Mouse (Mus musculus): Measurements from ENCODE around the gene Sfrp5. TPM values are rescaled to one million over a fixed set of nuclear protein-coding genes. Genes with fewer than 3 reads are reported as not detected.

The Sfrp5 gene
- polyA plus RNA-seq, 1 experiment from 2014 or later = 10.6 TPM

GRCm38 (mm10) chr19:42226451-42226850, 24.4 kb upstream of the Sfrp5 start:
- H3K27ac ChIP-seq = no peak overlapping the region
- 0 out of 2 replicates have a peak, but pooled peaks cover 5% of the 10 kb centered on the region for H3K27me3 ChIP-seq
- H3K4me3 ChIP-seq = no peak overlapping the region
- ATAC-seq (ENCODE audit: insufficient number of reproducible peaks, low FRiP score, low TSS enrichment, low read depth) = no peak
- no peaks in the 10 kb centered on the region for H3K36me3 ChIP-seq
- no peaks in the 10 kb centered on the region for H3K4me1 ChIP-seq
- H3K9ac ChIP-seq = no peak overlapping the region
- no peaks in the 10 kb centered on the region for H3K9me3 ChIP-seq
- H3K4me2 ChIP-seq = no peak overlapping the region
- WGBS = 78% methylated on average over 10 of the region's 10 CpGs

GRCm38 (mm10) chr19:42217374-42217763, 15.3 kb upstream of the Sfrp5 start:
- no peak overlapping the region for H3K27ac ChIP-seq
- ATAC-seq (ENCODE audit: insufficient number of reproducible peaks, low FRiP score, low TSS enrichment, low read depth) = no peak
- no peak overlapping the region for H3K4me2 ChIP-seq
- WGBS = 23% methylated on average over 2 of the region's 2 CpGs
- no peak overlapping the region for H3K4me3 ChIP-seq
- H3K27me3 ChIP-seq = no peaks in the 10 kb centered on the region
- H3K36me3 ChIP-seq = no peaks in the 10 kb centered on the region
- no peaks in the 10 kb centered on the region for H3K4me1 ChIP-seq
- no peaks in the 10 kb centered on the region for H3K9me3 ChIP-seq
- H3K9ac ChIP-seq = no peak overlapping the region

- Histone ChIP-seq H3K27me3 (no peaks in the 10 kb centered on the region), H3K9ac (no peak overlapping the region), H3K36me3 (no peaks in the 10 kb centered on the region), H3K4me1 (no peaks in the 10 kb centered on the region), H3K4me2 (no peak overlapping the region), H3K27ac (no peak overlapping the region), H3K9me3 (no peaks in the 10 kb centered on the region), H3K4me3 (no peak overlapping the region)
- no peak for ATAC-seq (ENCODE audit: insufficient number of reproducible peaks, low FRiP score, low TSS enrichment, low read depth)
- WGBS = 69% methylated on average over 7 of the region's 7 CpGs
Observed at GRCm38 (mm10) chr19:42216699-42217373, 14.8 kb upstream of the Sfrp5 start.

GRCm38 (mm10) chr19:42214601-42215000, 12.5 kb upstream of the Sfrp5 start:
- Histone ChIP-seq H3K27ac (no peak overlapping the region), H3K9ac (no peak overlapping the region), H3K36me3 (no peaks in the 10 kb centered on the region), H3K4me1 (no peaks in the 10 kb centered on the region), H3K4me3 (no peak overlapping the region), H3K4me2 (no peak overlapping the region), H3K9me3 (no peaks in the 10 kb centered on the region), H3K27me3 (0 out of 2 replicates have a peak, but pooled peaks cover 4% of the 10 kb centered on the region)
- no peak for ATAC-seq (ENCODE audit: insufficient number of reproducible peaks, low FRiP score, low TSS enrichment, low read depth)
- WGBS = 71% methylated on average over 2 of the region's 2 CpGs

- Histone ChIP-seq H3K4me1 (no peaks in the 10 kb centered on the region), H3K27me3 (peaks cover 24% of the 10 kb centered on the region; the same call in 1 of the 2 replicates), H3K27ac (no peak overlapping the region), H3K9me3 (no peaks in the 10 kb centered on the region), H3K9ac (no peak overlapping the region), H3K4me2 (no peak overlapping the region), H3K4me3 (no peak overlapping the region), H3K36me3 (no peaks in the 10 kb centered on the region)
- ATAC-seq (ENCODE audit: insufficient number of reproducible peaks, low FRiP score, low TSS enrichment, low read depth) = no peak
- 42% methylated on average over 8 of the region's 8 CpGs for WGBS
Observed at GRCm38 (mm10) chr19:42211936-42212335, 9.9 kb upstream of the Sfrp5 start.

- H3K27me3 ChIP-seq = peaks cover 29% of the 10 kb centered on the region; the same call in 1 of the 2 replicates
- no peak overlapping the region for H3K27ac ChIP-seq
- 58% methylated on average over 6 of the region's 6 CpGs for WGBS
- H3K4me1 ChIP-seq = no peaks in the 10 kb centered on the region
- no peaks in the 10 kb centered on the region for H3K9me3 ChIP-seq
- no peak overlapping the region for H3K9ac ChIP-seq
- no peaks in the 10 kb centered on the region for H3K36me3 ChIP-seq
- no peak for ATAC-seq (ENCODE audit: insufficient number of reproducible peaks, low FRiP score, low TSS enrichment, low read depth)
- no peak overlapping the region for H3K4me2 ChIP-seq
- no peak overlapping the region for H3K4me3 ChIP-seq
Observed at GRCm38 (mm10) chr19:42209976-42210375, 7.9 kb upstream of the Sfrp5 start.

DNA sequence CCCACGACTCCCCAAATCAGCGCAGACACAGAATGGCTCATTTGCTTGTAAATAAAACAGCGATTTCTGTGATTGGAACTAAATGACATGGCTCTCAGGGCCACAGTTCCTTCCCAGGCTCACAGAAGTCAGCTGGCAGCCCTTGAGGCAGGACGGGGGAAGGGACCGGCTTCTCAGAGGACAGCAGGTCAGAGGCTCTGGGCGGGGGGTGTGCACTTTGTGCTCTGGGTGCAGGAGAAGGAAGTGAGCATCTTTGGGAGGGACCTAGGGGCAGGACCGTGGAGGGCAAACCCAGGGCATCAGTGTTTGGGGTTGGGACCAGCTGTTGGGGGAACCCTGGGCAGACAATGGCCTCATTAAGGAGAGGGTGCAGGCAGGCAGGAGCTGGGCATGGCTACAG, 7.4 kb upstream of the Sfrp5 start:
- no peak for ATAC-seq (ENCODE audit: insufficient number of reproducible peaks, low FRiP score, low TSS enrichment, low read depth)

GRCm38 (mm10) chr19:42205201-42205600, 3.1 kb upstream of the Sfrp5 start:
- peaks cover 74% of the 10 kb centered on the region for H3K27me3 ChIP-seq
- no peaks in the 10 kb centered on the region for H3K9me3 ChIP-seq
- no peak overlapping the region for H3K4me3 ChIP-seq
- H3K4me2 ChIP-seq = no peak overlapping the region
- no peaks in the 10 kb centered on the region for H3K36me3 ChIP-seq
- no peak for ATAC-seq (ENCODE audit: insufficient number of reproducible peaks, low FRiP score, low TSS enrichment, low read depth)
- H3K9ac ChIP-seq = no peak overlapping the region
- no peak overlapping the region for H3K27ac ChIP-seq
- 35% methylated on average over 8 of the region's 8 CpGs for WGBS
- peaks cover 19% of the 10 kb centered on the region for H3K4me1 ChIP-seq

More for the DNA sequence above, 7.4 kb upstream of the Sfrp5 start:
- H3K36me3 ChIP-seq = no peaks in the 10 kb centered on the region
- peaks cover 2% of the 10 kb centered on the region for H3K4me1 ChIP-seq
- no peaks in the 10 kb centered on the region for H3K9me3 ChIP-seq
- H3K4me2 ChIP-seq = no peak overlapping the region
- WGBS = 54% methylated on average over 7 of the region's 7 CpGs
- H3K27ac ChIP-seq = no peak overlapping the region
- H3K9ac ChIP-seq = no peak overlapping the region
- no peak overlapping the region for H3K4me3 ChIP-seq
- peaks cover 31% of the 10 kb centered on the region; the same call in 1 of the 2 replicates for H3K27me3 ChIP-seq

DNA sequence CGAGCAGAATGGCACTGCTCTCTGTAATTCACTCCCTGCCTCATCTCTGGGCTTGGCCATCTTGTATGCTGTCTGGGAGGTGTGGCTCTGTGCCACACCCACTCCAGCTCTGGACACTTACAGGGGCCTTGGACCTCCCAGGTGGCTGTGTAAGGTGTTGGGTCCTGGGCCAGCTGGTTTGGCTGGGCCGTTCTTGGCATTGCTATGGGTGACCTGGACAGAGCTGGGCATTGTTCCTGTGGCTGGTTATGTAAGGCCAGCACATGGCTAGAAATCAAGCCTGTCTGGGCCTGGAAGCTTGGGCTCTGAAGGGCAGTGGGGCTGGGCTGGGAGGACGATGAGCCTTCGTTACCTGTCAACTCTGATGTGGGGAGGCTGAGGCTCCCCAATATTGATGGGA, 2.3 kb upstream of the Sfrp5 start:
- H3K27me3 ChIP-seq = peaks cover 75% of the 10 kb centered on the region
- H3K36me3 ChIP-seq = no peaks in the 10 kb centered on the region
- 72% methylated on average over 4 of the region's 4 CpGs for WGBS

GRCm38 (mm10) chr19:42202467-42202866, 415 bp upstream of the Sfrp5 start:
- 43% methylated on average over 8 of the region's 8 CpGs for WGBS
- Histone ChIP-seq H3K9me3 (no peaks in the 10 kb centered on the region), H3K36me3 (no peaks in the 10 kb centered on the region), H3K4me2 (peak overlapping the region; percentile 51; the same call in 1 of the 2 replicates), H3K4me1 (peaks cover 19% of the 10 kb centered on the region), H3K9ac (no peak overlapping the region), H3K27me3 (peaks cover 76% of the 10 kb centered on the region), H3K4me3 (no peak overlapping the region), H3K27ac (no peak overlapping the region)
- ATAC-seq (ENCODE audit: insufficient number of reproducible peaks, low FRiP score, low TSS enrichment, low read depth) = no peak

More for the DNA sequence above, 2.3 kb upstream of the Sfrp5 start:
- H3K9ac ChIP-seq = no peak overlapping the region
- no peak overlapping the region for H3K4me3 ChIP-seq
- no peak overlapping the region for H3K4me2 ChIP-seq
- H3K27ac ChIP-seq = no peak overlapping the region
- ATAC-seq (ENCODE audit: insufficient number of reproducible peaks, low FRiP score, low TSS enrichment, low read depth) = no peak
- H3K4me1 ChIP-seq = peaks cover 19% of the 10 kb centered on the region
- H3K9me3 ChIP-seq = no peaks in the 10 kb centered on the region

DNA sequence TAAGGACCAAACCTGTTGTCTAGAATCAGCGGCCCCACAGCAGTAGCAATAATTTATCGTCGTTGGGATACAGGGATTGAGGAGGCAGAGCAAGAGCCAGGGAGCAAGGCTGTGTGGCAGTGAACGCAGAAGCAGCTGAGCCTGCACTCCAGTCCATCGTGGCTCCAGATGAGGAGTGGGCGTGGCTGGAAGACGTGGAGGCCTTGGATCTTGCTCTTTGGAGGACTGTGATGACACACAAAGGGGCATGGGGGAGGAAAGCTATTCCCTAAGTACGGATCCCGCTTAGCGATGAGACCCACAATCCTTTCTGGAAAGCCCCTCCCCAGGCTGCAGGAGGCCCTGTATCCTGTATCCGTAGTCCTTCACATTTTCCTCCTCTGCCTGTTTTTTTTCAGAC, 4.0 kb downstream of the Sfrp5 start:
- H3K4me3 ChIP-seq = no peak overlapping the region

DNA sequence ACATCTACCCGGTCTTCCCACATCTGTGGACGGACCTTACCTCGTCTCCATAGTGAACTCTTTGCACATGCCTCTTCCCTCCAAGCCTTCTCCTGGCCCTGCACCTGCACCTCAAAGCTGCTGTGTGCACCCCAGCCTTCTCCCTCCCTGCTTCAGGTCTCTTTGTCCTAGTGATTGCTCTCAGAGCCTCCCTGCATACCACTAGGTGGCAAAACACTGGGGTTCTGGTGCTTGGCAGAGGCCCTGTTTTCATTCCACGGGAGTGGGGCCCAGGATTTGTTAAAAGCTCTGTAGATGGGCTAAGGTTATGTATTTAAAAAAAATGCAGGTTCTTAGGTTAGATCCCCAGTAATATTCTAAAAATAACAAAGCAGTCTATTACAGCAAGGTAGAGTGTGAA, 5.0 kb downstream of the Sfrp5 start:
- peaks cover 22% of the 10 kb centered on the region for H3K4me1 ChIP-seq
- WGBS = 64% methylated on average over 4 of the region's 4 CpGs

More for the DNA sequence above, 4.0 kb downstream of the Sfrp5 start:
- no peaks in the 10 kb centered on the region for H3K9me3 ChIP-seq
- 44% methylated on average over 11 of the region's 11 CpGs for WGBS
- ATAC-seq (ENCODE audit: insufficient number of reproducible peaks, low FRiP score, low TSS enrichment, low read depth) = no peak
- peaks cover 24% of the 10 kb centered on the region for H3K4me1 ChIP-seq
- H3K4me2 ChIP-seq = no peak overlapping the region
- no peak overlapping the region for H3K9ac ChIP-seq
- no peak overlapping the region for H3K27ac ChIP-seq
- peaks cover 51% of the 10 kb centered on the region for H3K27me3 ChIP-seq
- H3K36me3 ChIP-seq = no peaks in the 10 kb centered on the region

More for the DNA sequence above, 5.0 kb downstream of the Sfrp5 start:
- Histone ChIP-seq H3K9ac (no peak overlapping the region), H3K27ac (no peak overlapping the region), H3K27me3 (peaks cover 42% of the 10 kb centered on the region), H3K4me3 (no peak overlapping the region), H3K9me3 (no peaks in the 10 kb centered on the region), H3K36me3 (peaks cover under 1% of the 10 kb centered on the region; the same call in 1 of the 2 replicates), H3K4me2 (no peak overlapping the region)
- ATAC-seq (ENCODE audit: insufficient number of reproducible peaks, low FRiP score, low TSS enrichment, low read depth) = no peak

Data from limb, embryonic 15.5 days (tissue).